Mouse (Mus musculus) stomach, embryonic 14.5 days (tissue): ENCODE results near the gene F7. TPM values are rescaled to one million over a fixed set of nuclear protein-coding genes. Genes with fewer than 3 reads are reported as not detected.
A peak's percentile ranks its signal among the peaks of the same experiment; 100 is the strongest.

Source experiments
- ATAC-seq: fragments of 200-750 bp; cut with Nextera tagmentation; 2 replicates; pipeline ENCODE4 v1.8.0; 2017; ENCODE audit warnings: low read depth, moderate TSS enrichment; ENCODE audit not compliant: insufficient number of reproducible peaks, insufficient read depth, low FRiP score
- H3K27ac ChIP-seq: fragments of 300-500 bp; sonication (generic); 2 replicates; pipeline ENCODE4 v1.5.1; 2014; ENCODE audit warnings: mild to moderate bottlenecking, low read length, moderate library complexity, mixed read lengths
- H3K27me3 ChIP-seq: fragments of 300-500 bp; sonication (generic); 2 replicates; pipeline ENCODE4 v1.6.1; 2014; ENCODE audit warnings: low read length, control low read depth, mixed read lengths; ENCODE audit not compliant: control insufficient read depth, insufficient read depth
- H3K36me3 ChIP-seq: fragments of 300-500 bp; sonication (generic); 2 replicates; pipeline ENCODE4 v1.6.1; 2014; ENCODE audit warnings: mild to moderate bottlenecking, control low read depth, low read length, moderate library complexity, mixed read lengths; ENCODE audit not compliant: control insufficient read depth, insufficient read depth
- H3K4me1 ChIP-seq: fragments of 300-500 bp; sonication (generic); 2 replicates; pipeline ENCODE4 v1.6.1; 2014; ENCODE audit warnings: low read length, control low read depth, mixed read lengths; ENCODE audit not compliant: control insufficient read depth, insufficient read depth
- H3K4me2 ChIP-seq: fragments of 300-500 bp; sonication (generic); replicated peaks from 2 replicates; pipeline ENCODE4 v1.6.1; 2014; ENCODE audit warnings: low read depth, low read length, control low read depth
- H3K4me3 ChIP-seq: fragments of 300-500 bp; sonication (generic); 2 replicates; pipeline ENCODE4 v1.5.1; 2014; ENCODE audit warnings: low read depth, low read length, control low read depth
- H3K9ac ChIP-seq: fragments of 300-500 bp; sonication (generic); replicated peaks from 2 replicates; pipeline ENCODE4 v1.6.1; 2014; ENCODE audit warnings: low read depth, mild to moderate bottlenecking, control low read depth, low read length, moderate library complexity, mixed read lengths
- H3K9me3 ChIP-seq: fragments of 300-500 bp; sonication (generic); 2 replicates; pipeline ENCODE4 v1.6.1; 2016; ENCODE audit warnings: low read depth, low read length, control low read depth; ENCODE audit not compliant: control insufficient read depth
- WGBS: fragments of 180-500 bp; shearing (Covaris S2); extraction: QIAGEN DNeasy Blood & Tissue Kit; methylation state at CpG from one replicate; pipeline ENCODE4 v1.1.7; 2014; 5-methylcytosine and 5-hydroxymethylcytosine counted together
- polyA plus RNA-seq: library from polyadenylated mRNA; unstranded; fragments of >200 nt; fragmentation: Nextera tagmentation; extraction: Ambion mirVana; gene quantifications from 2 replicates; pipeline ENCODE4 v1.2.1, GENCODE M21; 2014

The F7 gene
- not detected in 2 replicates for polyA plus RNA-seq

GRCm38 (mm10) chr8:13025487-13026224, at the start of gene F7:
F7 (plus strand) TSS chr8:13026034.
- Histone ChIP-seq H3K4me3 (no peak within 1 kb of the TSS), H3K4me2 (no peak within 1 kb of the TSS), H3K36me3 (no peaks in the 10 kb centered on the region), H3K27ac (no peak within 1 kb of the TSS), H3K27me3 (no peaks in the 10 kb centered on the region), H3K9ac (no peak within 1 kb of the TSS), H3K4me1 (no peaks in the 10 kb centered on the region), H3K9me3 (no peaks in the 10 kb centered on the region)
- 61% methylated on average over 10 of the region's 10 CpGs for WGBS
- ATAC-seq, result no peak

GRCm38 (mm10) chr8:12976290-12976689, 49.5 kb upstream of the F7 start:
- Histone ChIP-seq H3K4me3 (no peak overlapping the region), H3K9me3 (no peaks in the 10 kb centered on the region), H3K36me3 (0 out of 2 replicates have a peak, but pooled peaks cover 9% of the 10 kb centered on the region), H3K4me2 (no peak overlapping the region), H3K27me3 (no peaks in the 10 kb centered on the region), H3K4me1 (no peaks in the 10 kb centered on the region), H3K27ac (no peak overlapping the region), H3K9ac (no peak overlapping the region)
- ATAC-seq, result no peak
- 82% methylated on average over 11 of the region's 11 CpGs for WGBS

GRCm38 (mm10) chr8:12976723-12977122, 49.1 kb upstream of the F7 start:
- no peak for ATAC-seq
- Histone ChIP-seq H3K4me3 (no peak overlapping the region), H3K4me1 (no peaks in the 10 kb centered on the region), H3K27ac (no peak overlapping the region), H3K9ac (0 out of 2 replicates have a peak overlapping the region, but pooled peaks have one; percentile 3), H3K4me2 (no peak overlapping the region), H3K36me3 (0 out of 2 replicates have a peak, but pooled peaks cover 9% of the 10 kb centered on the region), H3K27me3 (no peaks in the 10 kb centered on the region), H3K9me3 (no peaks in the 10 kb centered on the region)
- 21% methylated on average over 5 of the region's 5 CpGs for WGBS

- Histone ChIP-seq H3K27ac (no peak overlapping the region), H3K4me3 (no peak overlapping the region), H3K36me3 (0 out of 2 replicates have a peak, but pooled peaks cover 9% of the 10 kb centered on the region), H3K4me1 (no peaks in the 10 kb centered on the region), H3K27me3 (no peaks in the 10 kb centered on the region), H3K9me3 (no peaks in the 10 kb centered on the region), H3K9ac (no peak overlapping the region), H3K4me2 (no peak overlapping the region)
- 56% methylated on average over 12 of the region's 12 CpGs for WGBS
- ATAC-seq, result no peak
These were observed 48.5 kb upstream of the F7 start for GRCm38 (mm10) chr8:12977325-12977724.

GRCm38 (mm10) chr8:12978308-12978707, 47.5 kb upstream of the F7 start:
- no peaks in the 10 kb centered on the region for H3K4me1 ChIP-seq
- 59% methylated on average over 2 of the region's 2 CpGs for WGBS
- no peak overlapping the region for H3K4me2 ChIP-seq
- no peaks in the 10 kb centered on the region for H3K27me3 ChIP-seq
- no peak for ATAC-seq
- H3K4me3 ChIP-seq, result no peak overlapping the region
- H3K36me3 ChIP-seq, result 0 out of 2 replicates have a peak, but pooled peaks cover 9% of the 10 kb centered on the region
- H3K9me3 ChIP-seq, result no peaks in the 10 kb centered on the region
- H3K27ac ChIP-seq, result no peak overlapping the region
- H3K9ac ChIP-seq, result no peak overlapping the region

GRCm38 (mm10) chr8:12978726-12979125, 47.1 kb upstream of the F7 start:
- 31% methylated on average over 5 of the region's 5 CpGs for WGBS

GRCm38 (mm10) chr8:12983681-12984467, 42.0 kb upstream of the F7 start:
- no peaks in the 10 kb centered on the region for H3K4me1 ChIP-seq
- H3K4me2 ChIP-seq, result no peak overlapping the region
- no peak overlapping the region for H3K9ac ChIP-seq
- no peaks in the 10 kb centered on the region for H3K27me3 ChIP-seq
- no peaks in the 10 kb centered on the region for H3K9me3 ChIP-seq
- WGBS, result 83% methylated on average over 18 of the region's 18 CpGs
- H3K27ac ChIP-seq, result no peak overlapping the region
- no peak for ATAC-seq
- H3K4me3 ChIP-seq, result no peak overlapping the region
- no peaks in the 10 kb centered on the region for H3K36me3 ChIP-seq

More at GRCm38 (mm10) chr8:12978726-12979125, 47.1 kb upstream of the F7 start:
- Histone ChIP-seq H3K27ac (no peak overlapping the region), H3K9ac (no peak overlapping the region), H3K4me3 (no peak overlapping the region), H3K4me1 (no peaks in the 10 kb centered on the region), H3K36me3 (0 out of 2 replicates have a peak, but pooled peaks cover 9% of the 10 kb centered on the region), H3K27me3 (no peaks in the 10 kb centered on the region), H3K9me3 (no peaks in the 10 kb centered on the region), H3K4me2 (no peak overlapping the region)
- peak; percentile 46; the same call in 1 of the 2 replicates for ATAC-seq

GRCm38 (mm10) chr8:12984601-12985243, 41.1 kb upstream of the F7 start:
- Histone ChIP-seq H3K36me3 (no peaks in the 10 kb centered on the region), H3K27ac (no peak overlapping the region), H3K4me3 (no peak overlapping the region), H3K9ac (no peak overlapping the region), H3K4me1 (no peaks in the 10 kb centered on the region), H3K27me3 (no peaks in the 10 kb centered on the region), H3K9me3 (no peaks in the 10 kb centered on the region), H3K4me2 (no peak overlapping the region)
- no peak for ATAC-seq
- WGBS, result 86% methylated on average over 17 of the region's 17 CpGs
